Mouse (Mus musculus) megakaryocyte, embryonic 14.5 days (primary cell): ENCODE results near the gene Rps5.

Source experiments
- FLI1 ChIP-seq: IDR thresholded peaks from 2 replicates; pipeline ENCODE4 v1.6.1; 2012; ENCODE audit warnings: low read length, inconsistent platforms, mixed read lengths
- GATA1 ChIP-seq: IDR thresholded peaks from 3 replicates; pipeline ENCODE4 v1.6.1; 2012; ENCODE audit warnings: mixed read lengths, low read length, inconsistent platforms, borderline replicate concordance

- no peak for TF ChIP-seq GATA1
- TF ChIP-seq FLI1: no peak
These were observed 34.5 kb upstream of the Rps5 start for GRCm38 (mm10) chr7:12887585-12887984.
